Mouse (Mus musculus): Measurements from ENCODE around the gene Podxl.

- TF ChIP-seq CTCF (IDR thresholded peaks at IDR 0.05; ENCODE audit: low read depth, low read length) (no peak), POLR2A (IDR thresholded peaks at IDR 0.05; ENCODE audit: extremely low read depth, insufficient read depth, low read length) (no peak)
Observed at GRCm38 (mm10) chr6:31604629-31605265, 41.0 kb upstream of the Podxl start.
